Mouse (Mus musculus): ENCODE measurements around the gene Mzf1. TPM values are rescaled to one million over a fixed set of nuclear protein-coding genes. Genes with fewer than 3 reads are reported as not detected.

Gene Mzf1
- polyA plus RNA-seq (2017; shearing (Covaris generic)) = under 1 TPM; 0.30 to 0.39 TPM

DNA sequence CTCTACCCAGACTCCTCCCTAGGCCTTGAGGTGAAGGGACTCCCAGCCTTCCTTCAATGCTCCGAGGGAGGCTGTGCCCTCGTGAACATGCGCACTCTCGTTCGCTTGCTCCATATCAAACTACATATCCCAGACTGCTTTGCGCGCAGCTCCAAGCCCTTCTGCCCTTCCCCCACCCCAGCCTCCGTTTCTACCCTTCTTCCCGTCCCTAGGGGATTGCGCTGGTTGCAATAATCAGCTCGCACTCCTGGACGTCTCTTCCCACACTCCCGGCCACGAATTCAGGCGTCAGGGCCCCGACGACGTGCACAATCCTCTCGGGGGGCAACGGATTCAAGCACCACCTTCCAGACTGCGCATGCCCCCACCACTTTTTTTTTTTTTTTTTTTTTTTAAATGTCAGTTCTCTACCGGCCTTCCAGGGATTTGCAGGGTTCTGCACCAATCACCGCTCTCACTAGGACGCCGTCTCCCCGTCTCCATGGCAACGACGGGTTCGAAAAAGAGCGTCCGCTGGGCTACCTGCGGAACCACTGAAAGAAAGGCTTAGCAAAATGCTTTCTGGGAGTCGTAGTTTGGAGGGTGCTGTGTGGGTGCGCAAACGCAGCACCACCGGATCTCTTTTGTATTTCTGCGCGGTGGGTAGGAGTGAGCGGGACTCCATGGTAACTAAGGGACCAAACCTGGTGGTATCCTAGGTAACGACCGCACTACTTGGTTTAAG, at the start of gene Mzf1:
Mzf1 (minus strand) TSS at position 478 of the 724 bp plus-strand sequence.

GRCm38 (mm10) chr7:13095073-13095472, 40.5 kb upstream of the Mzf1 start, which contains the start of gene Vmn1r85:
Vmn1r85 (minus strand) TSS chr7:13095173.

GRCm38 (mm10) chr7:13037901-13038555, 16.5 kb downstream of the Mzf1 start, which contains the start of gene Ube2m:
Ube2m (minus strand) TSS chr7:13038275.

GRCm38 (mm10) chr7:13034148-13034977, 20.2 kb downstream of the Mzf1 start, which contains the start of gene Chmp2a:
Chmp2a (minus strand) TSS chr7:13034807.

DNA sequence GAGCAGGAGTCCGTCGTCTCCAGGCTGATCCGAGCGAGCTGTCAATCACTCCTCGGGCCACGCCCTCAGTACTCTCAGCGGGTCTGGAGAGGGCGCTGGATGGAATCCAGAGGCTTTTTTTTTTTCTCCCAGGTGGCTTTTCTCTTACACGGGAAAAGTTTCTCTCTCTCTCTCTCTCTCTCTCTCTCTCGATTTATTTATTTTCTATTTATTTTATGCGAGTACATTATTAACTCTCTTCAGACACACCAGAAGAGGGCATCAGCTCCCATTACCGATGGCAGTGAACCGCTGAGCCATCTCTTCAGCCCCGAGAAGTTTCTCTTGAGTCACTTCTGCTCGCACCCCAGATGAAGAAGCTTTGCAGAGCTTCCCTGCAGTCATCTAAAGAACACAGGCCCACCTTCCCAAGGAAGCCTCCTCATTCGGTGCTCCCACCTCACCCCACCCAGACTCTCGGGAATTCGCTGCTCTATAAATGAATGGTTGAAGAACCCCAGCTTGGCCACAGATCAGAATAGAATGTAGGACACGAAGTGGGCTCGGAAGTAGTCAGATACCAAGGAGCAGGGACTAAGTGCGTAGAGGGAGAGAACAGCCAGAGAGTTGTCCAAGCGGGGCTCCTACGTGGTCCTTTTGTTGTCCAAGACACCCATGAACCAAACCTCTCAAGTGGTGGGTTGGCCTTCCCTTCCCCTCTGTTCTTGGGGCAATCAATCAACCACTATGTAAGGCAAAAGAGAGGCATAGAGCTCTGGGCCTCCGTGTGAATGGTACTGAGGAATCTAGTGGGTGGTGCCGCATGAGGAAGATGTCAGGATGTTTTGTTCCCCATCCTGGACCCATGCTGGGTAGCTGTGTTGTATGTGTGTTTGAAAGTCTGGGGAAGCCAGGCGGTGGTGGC, 44.3 kb downstream of the Mzf1 start, which contains the start of gene Zbtb45:
Zbtb45 (minus strand) TSS at position 30 of the 904 bp plus-strand sequence.

GRCm38 (mm10) chr7:12998851-12999250, 55.7 kb downstream of the Mzf1 start, which contains the start of gene Trim28:
Trim28 (plus strand) TSS chr7:12999114.

GRCm38 (mm10) chr7:12998053-12998452, 56.5 kb downstream of the Mzf1 start, which contains the start of gene Slc27a5:
Slc27a5 (minus strand) TSS chr7:12998192.

Other genes with a start within 250 kb of the Mzf1 start
- gene Zfp329, start 235.9 kb downstream of the Mzf1 start, polyA plus RNA-seq (2017; shearing (Covaris generic)) = 10 to 100 TPM; 13.2 to 14.9 TPM
- gene Zfp110, start 220.0 kb downstream of the Mzf1 start, polyA plus RNA-seq (2017; shearing (Covaris generic)) = 10 to 100 TPM; 47.8 to 63.7 TPM
- gene Zfp128, start 173.6 kb downstream of the Mzf1 start, polyA plus RNA-seq (2017; shearing (Covaris generic)) = 1 to 10 TPM; 3.3 to 4.0 TPM
- gene Zscan22, start 156.9 kb downstream of the Mzf1 start, polyA plus RNA-seq (2017; shearing (Covaris generic)) = 10 to 100 TPM; 10.0 to 10.3 TPM
- gene Rps5, start 132.5 kb downstream of the Mzf1 start, polyA plus RNA-seq (2017; shearing (Covaris generic)) = 1,000 to 10,000 TPM in 1 of 2 experiments, 100 to 1,000 TPM in 1; 744 to 1,333 TPM
- under 1 TPM; 0.12 to 0.27 TPM for gene Rnf225, start 127.3 kb downstream of the Mzf1 start, polyA plus RNA-seq (2017; shearing (Covaris generic))
- gene Zfp324, start 88.9 kb downstream of the Mzf1 start, polyA plus RNA-seq (2017; shearing (Covaris generic)) = 1 to 10 TPM; 5.5 to 6.0 TPM
- 1 to 10 TPM; 6.5 to 7.0 TPM for gene Zfp446, start 76.9 kb downstream of the Mzf1 start, polyA plus RNA-seq (2017; shearing (Covaris generic))
- under 1 TPM; 0.12 to 0.55 TPM for gene Slc27a5, start 56.6 kb downstream of the Mzf1 start, polyA plus RNA-seq (2017; shearing (Covaris generic))
- 100 to 1,000 TPM in 1 of 2 experiments, 10 to 100 TPM in 1; 94.6 to 147 TPM for gene Trim28, start 55.6 kb downstream of the Mzf1 start, polyA plus RNA-seq (2017; shearing (Covaris generic))
- gene Zbtb45, start 44.7 kb downstream of the Mzf1 start, polyA plus RNA-seq (2017; shearing (Covaris generic)) = 10 to 100 TPM; 23.0 to 27.9 TPM
- 100 to 1,000 TPM; 252 to 275 TPM for gene Chmp2a, start 20.0 kb downstream of the Mzf1 start, polyA plus RNA-seq (2017; shearing (Covaris generic))
- gene Ube2m, start 16.5 kb downstream of the Mzf1 start, polyA plus RNA-seq (2017; shearing (Covaris generic)) = 100 to 1,000 TPM; 185 to 192 TPM
- not detected for gene Vmn1r85, start 40.4 kb upstream of the Mzf1 start, polyA plus RNA-seq (2017; shearing (Covaris generic))
- under 1 TPM; 0.04 to 0.17 TPM for gene Vmn1r86, start 65.2 kb upstream of the Mzf1 start, polyA plus RNA-seq (2017; shearing (Covaris generic))
- under 1 TPM in 1 of 2 experiments, not detected in 1; 0.15 TPM for gene Vmn1r87, start 85.4 kb upstream of the Mzf1 start, polyA plus RNA-seq (2017; shearing (Covaris generic))
- under 1 TPM; 0.02 to 0.05 TPM for gene Vmn1r88, start 104.8 kb upstream of the Mzf1 start, polyA plus RNA-seq (2017; shearing (Covaris generic))
- not detected for gene Vmn1r89, start 158.3 kb upstream of the Mzf1 start, polyA plus RNA-seq (2017; shearing (Covaris generic))
- 10 to 100 TPM; 28.8 to 36.9 TPM for gene Lig1, start 222.5 kb upstream of the Mzf1 start, polyA plus RNA-seq (2017; shearing (Covaris generic))
- 1 to 10 TPM in 1 of 2 experiments, under 1 TPM in 1; 0.86 to 2.1 TPM for gene Zswim9, start 224.0 kb upstream of the Mzf1 start, polyA plus RNA-seq (2017; shearing (Covaris generic))

Data from activated CD4-positive, CD25-positive, alpha-beta regulatory T cell (primary cell).